Mouse (Mus musculus): ENCODE measurements around the gene 4933427D14Rik. TPM values are rescaled to one million over a fixed set of nuclear protein-coding genes. Genes with fewer than 3 reads are reported as not detected.

Gene 4933427D14Rik
- polyA plus RNA-seq, 1 experiment from 2014 or later, result 13.9 TPM

DNA sequence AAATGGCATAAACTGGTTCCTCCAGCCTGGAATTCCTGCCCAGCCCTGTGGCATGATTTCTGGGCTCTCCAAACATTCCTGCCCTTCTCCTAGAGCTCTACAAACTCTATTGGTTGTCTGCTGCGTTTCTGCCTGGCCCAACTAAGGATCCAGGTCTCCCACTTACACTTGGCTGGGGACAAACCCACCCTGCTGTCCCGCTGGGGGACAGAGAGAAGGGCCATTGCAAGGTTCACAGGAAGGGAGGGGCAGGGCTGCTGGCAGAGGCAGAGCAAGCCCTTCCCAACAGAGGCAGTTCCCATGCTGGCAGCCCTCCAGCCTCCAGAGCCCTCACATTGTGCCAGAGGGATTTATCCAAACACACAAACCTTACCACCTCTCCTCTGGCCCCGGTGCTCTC, 75.0 kb downstream of the 4933427D14Rik start:
- Histone ChIP-seq H3K36me3 (ENCODE audit: control insufficient read depth, insufficient read depth, low read length) (no peaks in the 10 kb centered on the region), H3K27ac (ENCODE audit: low read depth) (no peak overlapping the region), H3K4me1 (replicated peaks; ENCODE audit: control insufficient read depth, insufficient read depth, low read length) (peaks cover 14% of the 10 kb centered on the region; the same call in 1 of the 2 replicates), H3K9ac (ENCODE audit: low read length) (no peak overlapping the region), H3K27me3 (replicated peaks; ENCODE audit: control insufficient read depth, insufficient read depth, low read length) (peaks cover 40% of the 10 kb centered on the region), H3K4me2 (ENCODE audit: low read length) (no peak overlapping the region), H3K4me3 (ENCODE audit: low read depth, low read length) (no peak overlapping the region), H3K9me3 (ENCODE audit: control insufficient read depth, low read length) (no peaks in the 10 kb centered on the region)
- ATAC-seq (replicated peaks; ENCODE audit: low FRiP score, low TSS enrichment, low read depth) (no peak), DNase-seq (ENCODE audit: low spot score) (no peak)
- WGBS, result 30% methylated on average over 3 of the region's 3 CpGs

DNA sequence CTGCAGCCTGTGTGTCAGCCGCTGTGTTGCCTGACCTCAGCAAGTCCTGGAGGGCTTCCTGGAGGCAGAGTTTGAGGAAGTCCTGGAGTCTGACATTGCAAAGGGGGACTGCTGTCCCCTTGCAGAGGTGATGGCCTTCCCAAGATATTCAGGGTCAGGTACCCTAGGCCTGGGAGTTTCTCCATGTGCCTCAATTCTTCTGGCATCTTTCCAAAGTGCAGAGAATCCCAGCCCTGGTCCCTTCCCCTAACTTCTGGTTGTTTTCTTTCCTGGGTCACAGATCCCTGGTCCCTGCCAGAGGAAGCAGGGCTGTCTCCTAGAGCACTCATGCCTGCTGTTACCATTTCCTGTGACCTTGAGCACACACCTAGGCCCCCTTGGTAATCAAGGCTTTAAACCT, 75.6 kb downstream of the 4933427D14Rik start:
- DNase-seq (ENCODE audit: low spot score), result no peak
- H3K27me3 ChIP-seq (replicated peaks; ENCODE audit: control insufficient read depth, insufficient read depth, low read length), result peaks cover 34% of the 10 kb centered on the region
- H3K36me3 ChIP-seq (ENCODE audit: control insufficient read depth, insufficient read depth, low read length), result no peaks in the 10 kb centered on the region
- H3K4me1 ChIP-seq (replicated peaks; ENCODE audit: control insufficient read depth, insufficient read depth, low read length), result peaks cover 14% of the 10 kb centered on the region; the same call in 1 of the 2 replicates
- H3K9ac ChIP-seq (ENCODE audit: low read length), result no peak overlapping the region
- WGBS, result 88% methylated on average over 1 of the region's 1 CpGs
- H3K27ac ChIP-seq (ENCODE audit: low read depth), result no peak overlapping the region
- ATAC-seq (replicated peaks; ENCODE audit: low FRiP score, low TSS enrichment, low read depth), result no peak
- no peak overlapping the region for H3K4me3 ChIP-seq (ENCODE audit: low read depth, low read length)
- no peak overlapping the region for H3K4me2 ChIP-seq (ENCODE audit: low read length)
- H3K9me3 ChIP-seq (ENCODE audit: control insufficient read depth, low read length), result no peaks in the 10 kb centered on the region

DNA sequence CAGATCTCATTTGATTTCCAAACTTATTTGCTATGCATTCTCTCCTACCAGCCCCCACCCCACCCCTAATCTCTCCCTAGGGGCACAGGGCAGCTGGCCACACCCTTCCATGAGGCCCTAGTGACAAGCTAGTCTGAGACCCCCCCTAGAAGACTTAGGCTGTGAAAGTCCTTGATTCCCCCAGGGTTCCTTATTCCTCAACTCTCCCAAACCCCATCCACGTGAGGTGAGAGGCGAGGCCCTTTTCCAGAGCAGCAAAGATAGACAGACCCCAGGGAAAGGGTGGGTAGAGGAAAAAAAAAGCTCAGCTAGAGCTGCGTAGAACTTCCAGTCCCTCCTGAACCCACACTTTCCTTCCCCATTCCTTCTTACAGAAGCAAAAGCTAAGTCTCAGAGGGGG, 76.4 kb downstream of the 4933427D14Rik start:
- Histone ChIP-seq H3K4me1 (replicated peaks; ENCODE audit: control insufficient read depth, insufficient read depth, low read length) (peaks cover 14% of the 10 kb centered on the region; the same call in 1 of the 2 replicates), H3K4me3 (ENCODE audit: low read depth, low read length) (no peak overlapping the region), H3K27ac (ENCODE audit: low read depth) (no peak overlapping the region), H3K36me3 (ENCODE audit: control insufficient read depth, insufficient read depth, low read length) (no peaks in the 10 kb centered on the region), H3K27me3 (replicated peaks; ENCODE audit: control insufficient read depth, insufficient read depth, low read length) (peaks cover 26% of the 10 kb centered on the region), H3K4me2 (ENCODE audit: low read length) (no peak overlapping the region), H3K9me3 (ENCODE audit: control insufficient read depth, low read length) (no peaks in the 10 kb centered on the region), H3K9ac (ENCODE audit: low read length) (no peak overlapping the region)
- ATAC-seq (replicated peaks; ENCODE audit: low FRiP score, low TSS enrichment, low read depth) (no peak), DNase-seq (ENCODE audit: low spot score) (no peak)
- 75% methylated on average over 3 of the region's 3 CpGs for WGBS

- Histone ChIP-seq H3K9ac (ENCODE audit: low read length) (no peak overlapping the region), H3K9me3 (ENCODE audit: control insufficient read depth, low read length) (no peaks in the 10 kb centered on the region), H3K36me3 (ENCODE audit: control insufficient read depth, insufficient read depth, low read length) (no peaks in the 10 kb centered on the region), H3K4me2 (ENCODE audit: low read length) (no peak overlapping the region), H3K27me3 (replicated peaks; ENCODE audit: control insufficient read depth, insufficient read depth, low read length) (peaks cover 25% of the 10 kb centered on the region), H3K27ac (ENCODE audit: low read depth) (no peak overlapping the region), H3K4me3 (ENCODE audit: low read depth, low read length) (no peak overlapping the region), H3K4me1 (replicated peaks; ENCODE audit: control insufficient read depth, insufficient read depth, low read length) (peaks cover 14% of the 10 kb centered on the region; the same call in 1 of the 2 replicates)
- no peak for DNase-seq (ENCODE audit: low spot score)
- no peak for ATAC-seq (replicated peaks; ENCODE audit: low FRiP score, low TSS enrichment, low read depth)
- 67% methylated on average over 3 of the region's 3 CpGs for WGBS
Measured at GRCm38 (mm10) chr11:72130472-72130871, 76.8 kb downstream of the 4933427D14Rik start.

GRCm38 (mm10) chr11:72130021-72130420, 77.2 kb downstream of the 4933427D14Rik start:
- ATAC-seq (replicated peaks; ENCODE audit: low FRiP score, low TSS enrichment, low read depth) (no peak), DNase-seq (ENCODE audit: low spot score) (no peak)
- no peak overlapping the region for H3K4me3 ChIP-seq (ENCODE audit: low read depth, low read length)
- H3K9ac ChIP-seq (ENCODE audit: low read length), result no peak overlapping the region
- H3K4me2 ChIP-seq (ENCODE audit: low read length), result peak overlapping the region; percentile 7; the same call in 1 of the 2 replicates
- H3K27me3 ChIP-seq (replicated peaks; ENCODE audit: control insufficient read depth, insufficient read depth, low read length), result peaks cover 21% of the 10 kb centered on the region
- H3K4me1 ChIP-seq (replicated peaks; ENCODE audit: control insufficient read depth, insufficient read depth, low read length), result peaks cover 14% of the 10 kb centered on the region; the same call in 1 of the 2 replicates
- 8% methylated on average over 11 of the region's 11 CpGs for WGBS
- no peaks in the 10 kb centered on the region for H3K36me3 ChIP-seq (ENCODE audit: control insufficient read depth, insufficient read depth, low read length)
- H3K9me3 ChIP-seq (ENCODE audit: control insufficient read depth, low read length), result no peaks in the 10 kb centered on the region
- H3K27ac ChIP-seq (ENCODE audit: low read depth), result no peak overlapping the region

- Histone ChIP-seq H3K27ac (ENCODE audit: low read depth) (no peak overlapping the region), H3K9ac (ENCODE audit: low read length) (no peak overlapping the region), H3K4me1 (replicated peaks; ENCODE audit: control insufficient read depth, insufficient read depth, low read length) (peaks cover 14% of the 10 kb centered on the region; the same call in 1 of the 2 replicates), H3K4me2 (ENCODE audit: low read length) (no peak overlapping the region), H3K36me3 (ENCODE audit: control insufficient read depth, insufficient read depth, low read length) (no peaks in the 10 kb centered on the region), H3K4me3 (ENCODE audit: low read depth, low read length) (no peak overlapping the region), H3K9me3 (ENCODE audit: control insufficient read depth, low read length) (no peaks in the 10 kb centered on the region), H3K27me3 (replicated peaks; ENCODE audit: control insufficient read depth, insufficient read depth, low read length) (peaks cover 14% of the 10 kb centered on the region)
- DNase-seq (ENCODE audit: low spot score) (no peak), ATAC-seq (replicated peaks; ENCODE audit: low FRiP score, low TSS enrichment, low read depth) (no peak)
- WGBS, result 60% methylated on average over 8 of the region's 8 CpGs
Measured at GRCm38 (mm10) chr11:72129032-72129894, 78.0 kb downstream of the 4933427D14Rik start.

GRCm38 (mm10) chr11:72127450-72128189, 79.6 kb downstream of the 4933427D14Rik start:
- DNase-seq (ENCODE audit: low spot score), result no peak
- Histone ChIP-seq H3K9me3 (ENCODE audit: control insufficient read depth, low read length) (no peaks in the 10 kb centered on the region), H3K36me3 (ENCODE audit: control insufficient read depth, insufficient read depth, low read length) (no peaks in the 10 kb centered on the region), H3K4me1 (replicated peaks; ENCODE audit: control insufficient read depth, insufficient read depth, low read length) (peaks cover 14% of the 10 kb centered on the region; the same call in 1 of the 2 replicates), H3K27me3 (replicated peaks; ENCODE audit: control insufficient read depth, insufficient read depth, low read length) (no peaks in the 10 kb centered on the region), H3K9ac (ENCODE audit: low read length) (no peak overlapping the region), H3K27ac (ENCODE audit: low read depth) (no peak overlapping the region), H3K4me2 (ENCODE audit: low read length) (no peak overlapping the region), H3K4me3 (ENCODE audit: low read depth, low read length) (no peak overlapping the region)
- WGBS, result 68% methylated on average over 5 of the region's 5 CpGs
- ATAC-seq (replicated peaks; ENCODE audit: low FRiP score, low TSS enrichment, low read depth), result no peak

DNA sequence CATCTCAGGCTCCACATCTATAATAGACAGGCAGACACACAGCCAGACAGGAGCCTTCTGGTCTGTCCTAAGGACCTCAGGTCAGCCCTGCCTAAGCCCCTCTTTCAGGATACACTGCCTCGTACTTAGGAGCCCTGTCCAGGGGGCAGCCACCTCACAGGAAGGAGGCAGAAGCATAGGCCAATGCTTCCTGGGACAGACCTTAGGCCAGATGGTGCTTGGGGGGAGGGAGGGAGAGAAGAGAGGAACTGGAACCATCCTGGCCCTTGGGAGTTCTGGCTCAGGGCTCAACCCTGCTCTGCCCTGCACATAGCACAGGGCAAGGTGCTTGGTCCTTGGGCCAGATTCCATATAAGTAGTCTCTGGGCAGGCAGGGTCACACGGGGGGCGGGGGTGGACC, 81.5 kb downstream of the 4933427D14Rik start:
- no peak for ATAC-seq (replicated peaks; ENCODE audit: low FRiP score, low TSS enrichment, low read depth)
- no peak overlapping the region for H3K4me2 ChIP-seq (ENCODE audit: low read length)
- H3K9ac ChIP-seq (ENCODE audit: low read length), result no peak overlapping the region
- H3K9me3 ChIP-seq (ENCODE audit: control insufficient read depth, low read length), result no peaks in the 10 kb centered on the region
- H3K4me3 ChIP-seq (ENCODE audit: low read depth, low read length), result no peak overlapping the region
- no peaks in the 10 kb centered on the region for H3K27me3 ChIP-seq (replicated peaks; ENCODE audit: control insufficient read depth, insufficient read depth, low read length)
- no peak overlapping the region for H3K27ac ChIP-seq (ENCODE audit: low read depth)
- H3K36me3 ChIP-seq (ENCODE audit: control insufficient read depth, insufficient read depth, low read length), result no peaks in the 10 kb centered on the region
- no peak for DNase-seq (ENCODE audit: low spot score)
- 61% methylated on average over 3 of the region's 3 CpGs for WGBS
- peaks cover 5% of the 10 kb centered on the region; the same call in 1 of the 2 replicates for H3K4me1 ChIP-seq (replicated peaks; ENCODE audit: control insufficient read depth, insufficient read depth, low read length)
